Mouse (Mus musculus): ENCODE data around the gene Pop4. TPM values are rescaled to one million over a fixed set of nuclear protein-coding genes. Genes with fewer than 3 reads are reported as not detected.

The Pop4 gene
- polyA plus RNA-seq, 1 experiment from 2014 or later, result 20.6 TPM

DNA sequence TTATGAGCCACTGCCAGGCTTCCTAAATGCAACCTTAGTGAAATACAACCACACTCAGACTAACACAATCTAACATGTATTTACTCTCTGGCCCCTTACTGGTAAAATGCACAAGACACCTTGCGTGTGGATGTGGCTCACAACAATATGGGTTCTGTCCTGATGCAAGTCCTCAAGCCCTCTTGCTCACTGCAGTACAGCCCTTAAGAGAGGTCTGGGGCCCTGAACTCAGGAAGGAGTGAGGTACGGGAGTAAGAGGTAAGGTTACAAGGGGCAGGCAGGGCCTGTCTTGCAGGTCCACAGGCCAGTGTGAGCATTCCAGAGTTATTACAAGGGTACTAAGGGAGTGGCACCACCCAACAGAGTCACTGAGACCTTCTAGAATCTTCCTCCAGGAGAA lies 45.0 kb downstream of the Pop4 start:
- Histone ChIP-seq H3K27me3 (replicated peaks; ENCODE audit: control insufficient read depth, insufficient read depth, low read length) (peaks cover 14% of the 10 kb centered on the region; the same call in 1 of the 2 replicates), H3K4me1 (replicated peaks; ENCODE audit: control insufficient read depth, insufficient read depth, low read length) (no peaks in the 10 kb centered on the region), H3K4me3 (ENCODE audit: low read depth, low read length) (peak overlapping the region; percentile 72; the same call in 1 of the 2 replicates), H3K27ac (ENCODE audit: low read depth, low read length) (no peak overlapping the region; the same call in 1 of the 2 replicates), H3K4me2 (replicated peaks; ENCODE audit: low read depth) (peak overlapping the region; percentile 92; the same call in 1 of the 2 replicates), H3K9ac (ENCODE audit: low read depth, low read length) (no peak overlapping the region), H3K36me3 (ENCODE audit: control insufficient read depth, insufficient read depth) (no peaks in the 10 kb centered on the region; the same call in 1 of the 2 replicates), H3K9me3 (ENCODE audit: control insufficient read depth) (no peaks in the 10 kb centered on the region)
- no peak for TF ChIP-seq CTCF (IDR thresholded peaks at IDR 0.05; ENCODE audit: low read depth)
- no peak for ATAC-seq
- 66% methylated on average over 2 of the region's 2 CpGs for WGBS

DNA sequence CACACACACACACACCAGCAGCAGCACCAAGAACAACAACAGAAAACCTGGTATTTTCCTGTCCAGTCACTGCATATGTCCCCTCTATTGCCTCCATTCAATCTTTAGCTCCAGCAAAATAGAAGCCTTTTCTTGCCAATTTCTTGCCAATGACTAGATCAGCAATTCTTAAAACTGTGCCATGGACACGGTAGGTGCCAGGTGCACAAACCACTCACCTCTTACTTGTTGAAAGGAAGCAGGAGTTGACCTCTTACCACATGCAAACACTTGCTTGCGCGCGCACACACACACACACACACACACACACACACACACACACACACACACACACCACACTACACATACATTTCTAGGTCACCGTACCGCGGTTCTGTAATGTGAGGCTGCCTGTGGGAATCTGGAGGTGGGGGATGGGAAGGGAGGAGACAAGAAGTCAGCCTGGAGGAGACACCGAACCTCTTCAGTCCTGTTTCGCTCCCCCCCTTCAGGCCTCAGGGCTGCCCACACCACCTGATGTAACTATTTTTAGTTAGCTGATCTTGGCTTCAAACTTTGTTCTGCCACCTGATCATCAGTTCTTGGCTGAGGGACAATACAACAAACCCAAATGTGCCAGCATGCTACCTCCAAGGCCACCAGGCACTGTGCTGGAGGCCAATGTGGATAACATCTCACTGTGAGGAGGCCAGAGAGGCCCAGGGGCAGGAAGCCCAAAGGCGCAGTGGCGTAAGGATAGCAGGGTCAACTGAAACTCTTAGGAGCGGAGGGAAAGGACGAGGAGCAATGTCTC lies 46.5 kb downstream of the Pop4 start:
- Histone ChIP-seq H3K4me2 (replicated peaks; ENCODE audit: low read depth) (peak overlapping the region; percentile 24; the same call in 1 of the 2 replicates), H3K9ac (ENCODE audit: low read depth, low read length) (no peak overlapping the region), H3K4me1 (replicated peaks; ENCODE audit: control insufficient read depth, insufficient read depth, low read length) (no peaks in the 10 kb centered on the region), H3K27ac (ENCODE audit: low read depth, low read length) (peak overlapping the region; percentile 7; the same call in 1 of the 2 replicates), H3K36me3 (ENCODE audit: control insufficient read depth, insufficient read depth) (peaks cover 12% of the 10 kb centered on the region; the same call in 1 of the 2 replicates), H3K4me3 (ENCODE audit: low read depth, low read length) (no peak overlapping the region), H3K9me3 (ENCODE audit: control insufficient read depth) (no peaks in the 10 kb centered on the region), H3K27me3 (replicated peaks; ENCODE audit: control insufficient read depth, insufficient read depth, low read length) (peaks cover 11% of the 10 kb centered on the region; the same call in 1 of the 2 replicates)
- TF ChIP-seq CTCF (IDR thresholded peaks at IDR 0.05; ENCODE audit: low read depth), result no peak
- ATAC-seq, result no peak
- 79% methylated on average over 13 of the region's 13 CpGs for WGBS

DNA sequence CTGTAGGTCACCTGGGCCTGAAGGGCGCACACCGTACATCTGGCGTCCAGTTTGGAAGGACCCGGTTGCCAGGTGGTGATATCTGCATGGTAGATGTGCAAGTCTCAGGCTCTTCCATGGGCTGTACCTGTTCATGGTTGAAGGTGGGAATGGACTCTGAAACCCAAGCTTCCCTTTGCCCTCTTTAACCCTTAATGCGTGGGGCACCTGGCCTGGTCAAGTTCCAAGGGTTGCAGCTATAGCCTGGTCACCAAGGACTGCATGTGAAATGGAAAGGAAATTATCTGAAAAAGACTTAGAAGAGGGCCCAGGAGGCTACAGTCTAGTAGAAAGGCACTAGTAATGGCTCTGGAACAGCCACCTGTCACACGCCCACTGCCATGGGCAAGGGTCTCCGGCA lies 50.4 kb downstream of the Pop4 start:
- no peaks in the 10 kb centered on the region for H3K9me3 ChIP-seq (ENCODE audit: control insufficient read depth)
- H3K4me1 ChIP-seq (replicated peaks; ENCODE audit: control insufficient read depth, insufficient read depth, low read length), result 0 out of 2 replicates have a peak, but pooled peaks cover 4% of the 10 kb centered on the region
- peaks cover 12% of the 10 kb centered on the region; the same call in 1 of the 2 replicates for H3K36me3 ChIP-seq (ENCODE audit: control insufficient read depth, insufficient read depth)
- no peak for ATAC-seq
- no peak overlapping the region for H3K4me3 ChIP-seq (ENCODE audit: low read depth, low read length)
- WGBS, result 78% methylated on average over 7 of the region's 7 CpGs
- H3K4me2 ChIP-seq (replicated peaks; ENCODE audit: low read depth), result no peak overlapping the region
- no peak overlapping the region; the same call in 1 of the 2 replicates for H3K27ac ChIP-seq (ENCODE audit: low read depth, low read length)
- H3K27me3 ChIP-seq (replicated peaks; ENCODE audit: control insufficient read depth, insufficient read depth, low read length), result no peaks in the 10 kb centered on the region
- TF ChIP-seq CTCF (IDR thresholded peaks at IDR 0.05; ENCODE audit: low read depth), result no peak
- H3K9ac ChIP-seq (ENCODE audit: low read depth, low read length), result no peak overlapping the region

DNA sequence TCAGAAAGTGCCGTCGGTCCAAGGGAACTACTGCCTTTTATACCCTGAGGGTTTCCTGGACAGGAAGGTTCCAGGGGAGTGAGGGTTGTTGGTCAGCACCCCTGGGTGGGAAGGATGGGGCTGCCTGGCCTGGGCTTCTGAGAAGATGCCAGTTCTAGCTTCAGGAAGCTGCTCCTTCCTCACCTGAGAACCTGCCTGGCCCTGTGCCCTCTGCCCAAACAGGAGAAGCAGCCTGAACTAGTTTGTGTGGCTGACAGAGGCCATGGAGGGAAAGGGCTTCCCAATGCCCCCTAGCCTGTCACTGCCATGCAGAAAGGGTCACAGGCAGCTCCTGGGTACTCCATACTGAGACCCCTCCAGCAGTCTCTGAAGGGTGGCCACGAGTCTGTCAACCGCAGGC lies 51.7 kb downstream of the Pop4 start:
- WGBS, result 90% methylated on average over 4 of the region's 4 CpGs
- H3K9ac ChIP-seq (ENCODE audit: low read depth, low read length), result no peak overlapping the region
- ATAC-seq, result no peak
- H3K9me3 ChIP-seq (ENCODE audit: control insufficient read depth), result no peaks in the 10 kb centered on the region
- H3K4me2 ChIP-seq (replicated peaks; ENCODE audit: low read depth), result no peak overlapping the region
- no peak overlapping the region for H3K27ac ChIP-seq (ENCODE audit: low read depth, low read length)
- H3K27me3 ChIP-seq (replicated peaks; ENCODE audit: control insufficient read depth, insufficient read depth, low read length), result no peaks in the 10 kb centered on the region
- no peak for TF ChIP-seq CTCF (IDR thresholded peaks at IDR 0.05; ENCODE audit: low read depth)
- H3K4me1 ChIP-seq (replicated peaks; ENCODE audit: control insufficient read depth, insufficient read depth, low read length), result 0 out of 2 replicates have a peak, but pooled peaks cover 4% of the 10 kb centered on the region
- peaks cover 12% of the 10 kb centered on the region; the same call in 1 of the 2 replicates for H3K36me3 ChIP-seq (ENCODE audit: control insufficient read depth, insufficient read depth)
- no peak overlapping the region for H3K4me3 ChIP-seq (ENCODE audit: low read depth, low read length)

DNA sequence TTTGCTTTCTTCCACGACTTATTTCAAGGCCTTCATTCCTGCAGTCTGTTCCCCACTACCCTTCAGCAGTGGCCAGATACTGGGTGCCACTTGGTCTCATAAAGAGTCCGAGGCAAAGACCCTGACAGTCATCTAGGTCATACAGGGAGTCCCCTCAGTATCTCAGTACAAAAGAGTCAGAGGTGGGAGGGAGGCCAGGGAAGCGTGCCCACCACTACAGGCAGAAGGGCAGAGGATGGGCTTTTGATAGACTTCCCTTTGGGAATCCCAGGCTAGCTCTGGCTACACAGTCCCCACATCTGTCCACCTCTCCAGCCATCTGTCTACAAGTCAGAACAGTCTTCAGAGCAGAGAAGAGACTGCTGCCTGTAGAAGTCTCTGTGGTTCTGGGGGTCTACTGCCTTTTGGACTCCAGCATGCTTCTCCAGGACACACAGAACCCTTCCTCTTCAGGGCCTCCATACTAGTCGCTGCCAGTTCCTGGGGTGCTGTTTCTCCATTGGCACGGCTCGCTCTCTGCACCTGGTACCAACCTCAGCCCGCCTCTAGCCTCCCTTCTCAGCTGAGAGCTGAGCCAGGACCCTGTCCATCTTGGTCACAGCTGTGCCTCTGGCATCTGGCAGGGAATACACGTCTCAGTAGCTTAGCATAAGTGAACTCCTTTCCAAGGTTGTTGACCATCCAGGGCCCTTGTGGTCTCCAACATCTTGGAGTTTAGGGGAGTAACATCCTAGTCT lies 52.4 kb downstream of the Pop4 start:
- Histone ChIP-seq H3K9ac (ENCODE audit: low read depth, low read length) (no peak overlapping the region), H3K4me3 (ENCODE audit: low read depth, low read length) (no peak overlapping the region), H3K9me3 (ENCODE audit: control insufficient read depth) (no peaks in the 10 kb centered on the region), H3K4me1 (replicated peaks; ENCODE audit: control insufficient read depth, insufficient read depth, low read length) (0 out of 2 replicates have a peak, but pooled peaks cover 4% of the 10 kb centered on the region), H3K36me3 (ENCODE audit: control insufficient read depth, insufficient read depth) (peaks cover 12% of the 10 kb centered on the region; the same call in 1 of the 2 replicates), H3K4me2 (replicated peaks; ENCODE audit: low read depth) (no peak overlapping the region), H3K27me3 (replicated peaks; ENCODE audit: control insufficient read depth, insufficient read depth, low read length) (no peaks in the 10 kb centered on the region), H3K27ac (ENCODE audit: low read depth, low read length) (peak overlapping the region; percentile 82)
- no peak for TF ChIP-seq CTCF (IDR thresholded peaks at IDR 0.05; ENCODE audit: low read depth)
- ATAC-seq, result no peak
- 78% methylated on average over 8 of the region's 8 CpGs for WGBS

Measured in intestine, postnatal 0 days (tissue).